Mouse (Mus musculus): ENCODE results near the gene Sdk1. TPM values are rescaled to one million over a fixed set of nuclear protein-coding genes. Genes with fewer than 3 reads are reported as not detected.

Sdk1 gene
- polyA plus RNA-seq (2016; fragmentation: Nextera tagmentation; extraction: Ambion mirVana) = 0.48 and 0.76 TPM in 2 replicates

GRCm38 (mm10) chr5:141240841-141241543 lies at the start of gene Sdk1:
Gene Sdk1, plus strand, starts transcription at chr5:141241490.
- peak within 1 kb of the TSS; percentile 90 for H3K27ac ChIP-seq
- H3K4me1 ChIP-seq = peaks cover 53% of the 10 kb centered on the region
- WGBS = 3% methylated on average over 67 of the region's 77 CpGs
- DNase-seq (ENCODE audit: low spot score) = peak; percentile 99
- H3K36me3 ChIP-seq = no peaks in the 10 kb centered on the region
- peaks cover 41% of the 10 kb centered on the region for H3K27me3 ChIP-seq (ENCODE audit: low read depth, poor library complexity, severe bottlenecking)
- H3K4me3 ChIP-seq = peak within 1 kb of the TSS; percentile 78
- H3K9me3 ChIP-seq (replicated peaks) = no peaks in the 10 kb centered on the region

GRCm38 (mm10) chr5:141197278-141197677 lies 44.0 kb upstream of the Sdk1 start:
- H3K4me1 ChIP-seq = peaks cover 24% of the 10 kb centered on the region
- 59% methylated on average over 4 of the region's 4 CpGs for WGBS
- no peaks in the 10 kb centered on the region for H3K36me3 ChIP-seq
- no peaks in the 10 kb centered on the region for H3K27me3 ChIP-seq (ENCODE audit: low read depth, poor library complexity, severe bottlenecking)
- H3K9me3 ChIP-seq (replicated peaks) = no peaks in the 10 kb centered on the region
- no peak for DNase-seq (ENCODE audit: low spot score)
- no peak overlapping the region for H3K4me3 ChIP-seq
- H3K27ac ChIP-seq = peak overlapping the region; percentile 30

GRCm38 (mm10) chr5:141202276-141203065 lies 38.8 kb upstream of the Sdk1 start:
- H3K9me3 ChIP-seq (replicated peaks) = no peaks in the 10 kb centered on the region
- 85% methylated on average over 11 of the region's 11 CpGs for WGBS
- H3K27me3 ChIP-seq (ENCODE audit: low read depth, poor library complexity, severe bottlenecking) = no peaks in the 10 kb centered on the region
- no peak overlapping the region for H3K4me3 ChIP-seq
- peaks cover 10% of the 10 kb centered on the region for H3K4me1 ChIP-seq
- DNase-seq (ENCODE audit: low spot score) = no peak
- H3K27ac ChIP-seq = no peak overlapping the region
- H3K36me3 ChIP-seq = no peaks in the 10 kb centered on the region

- no peak for DNase-seq (ENCODE audit: low spot score)
- 0 out of 2 replicates have a peak, but pooled peaks cover 8% of the 10 kb centered on the region for H3K4me1 ChIP-seq
- 66% methylated on average over 5 of the region's 5 CpGs for WGBS
- H3K27me3 ChIP-seq (ENCODE audit: low read depth, poor library complexity, severe bottlenecking) = no peaks in the 10 kb centered on the region
- no peak overlapping the region for H3K4me3 ChIP-seq
- H3K9me3 ChIP-seq (replicated peaks) = no peaks in the 10 kb centered on the region
- H3K27ac ChIP-seq = no peak overlapping the region
- no peaks in the 10 kb centered on the region for H3K36me3 ChIP-seq
Observed at GRCm38 (mm10) chr5:141207061-141207460, 34.2 kb upstream of the Sdk1 start.

GRCm38 (mm10) chr5:141225243-141225642 lies 16.0 kb upstream of the Sdk1 start:
- Histone ChIP-seq H3K9me3 (replicated peaks) (no peaks in the 10 kb centered on the region), H3K27ac (no peak overlapping the region), H3K4me3 (no peak overlapping the region), H3K36me3 (no peaks in the 10 kb centered on the region), H3K27me3 (ENCODE audit: low read depth, poor library complexity, severe bottlenecking) (no peaks in the 10 kb centered on the region), H3K4me1 (no peaks in the 10 kb centered on the region)
- no peak for DNase-seq (ENCODE audit: low spot score)
- WGBS = 94% methylated on average over 3 of the region's 3 CpGs

GRCm38 (mm10) chr5:141234326-141234725 lies 7.0 kb upstream of the Sdk1 start:
- WGBS = 36% methylated on average over 4 of the region's 4 CpGs
- no peaks in the 10 kb centered on the region for H3K36me3 ChIP-seq
- H3K4me1 ChIP-seq = peaks cover 17% of the 10 kb centered on the region
- no peak overlapping the region for H3K4me3 ChIP-seq
- DNase-seq (ENCODE audit: low spot score) = no peak
- no peaks in the 10 kb centered on the region for H3K27me3 ChIP-seq (ENCODE audit: low read depth, poor library complexity, severe bottlenecking)
- H3K27ac ChIP-seq = peak overlapping the region; percentile 2; the same call in 1 of the 2 replicates
- H3K9me3 ChIP-seq (replicated peaks) = no peaks in the 10 kb centered on the region

GRCm38 (mm10) chr5:141239401-141239800 lies 1.9 kb upstream of the Sdk1 start:
- DNase-seq (ENCODE audit: low spot score) = no peak
- no peaks in the 10 kb centered on the region for H3K9me3 ChIP-seq (replicated peaks)
- peaks cover 55% of the 10 kb centered on the region for H3K4me1 ChIP-seq
- peak overlapping the region; percentile 50; the same call in 1 of the 2 replicates for H3K27ac ChIP-seq
- H3K4me3 ChIP-seq = 0 out of 2 replicates have a peak overlapping the region, but pooled peaks have one; percentile 78
- WGBS = 7% methylated on average over 5 of the region's 5 CpGs
- H3K27me3 ChIP-seq (ENCODE audit: low read depth, poor library complexity, severe bottlenecking) = peaks cover 26% of the 10 kb centered on the region
- no peaks in the 10 kb centered on the region for H3K36me3 ChIP-seq

GRCm38 (mm10) chr5:141240441-141240840 lies 849 bp upstream of the Sdk1 start:
- Histone ChIP-seq H3K9me3 (replicated peaks) (no peaks in the 10 kb centered on the region), H3K27ac (peak overlapping the region; percentile 90), H3K4me1 (peaks cover 53% of the 10 kb centered on the region), H3K36me3 (no peaks in the 10 kb centered on the region), H3K27me3 (ENCODE audit: low read depth, poor library complexity, severe bottlenecking) (peaks cover 36% of the 10 kb centered on the region), H3K4me3 (peak overlapping the region; percentile 78)
- DNase-seq (ENCODE audit: low spot score) = peak; percentile 65
- under 1% methylated on average over 10 of the region's 10 CpGs for WGBS

- Histone ChIP-seq H3K4me3 (peak overlapping the region; percentile 78), H3K27me3 (ENCODE audit: low read depth, poor library complexity, severe bottlenecking) (peaks cover 41% of the 10 kb centered on the region), H3K4me1 (peaks cover 53% of the 10 kb centered on the region), H3K36me3 (no peaks in the 10 kb centered on the region), H3K27ac (peak overlapping the region; percentile 90), H3K9me3 (replicated peaks) (no peaks in the 10 kb centered on the region)
- 3% methylated on average over 76 of the region's 82 CpGs for WGBS
- DNase-seq (ENCODE audit: low spot score) = no peak
Observed at GRCm38 (mm10) chr5:141241645-141242284, 475 bp downstream of the Sdk1 start.

GRCm38 (mm10) chr5:141243253-141243965 lies 2.1 kb downstream of the Sdk1 start:
- H3K9me3 ChIP-seq (replicated peaks) = no peaks in the 10 kb centered on the region
- H3K4me1 ChIP-seq = peaks cover 50% of the 10 kb centered on the region
- H3K4me3 ChIP-seq = peak overlapping the region; percentile 50
- H3K27ac ChIP-seq = peak overlapping the region; percentile 62; the same call in 1 of the 2 replicates
- 3% methylated on average over 33 of the region's 33 CpGs for WGBS
- DNase-seq (ENCODE audit: low spot score) = peak; percentile 50
- H3K36me3 ChIP-seq = no peaks in the 10 kb centered on the region
- peaks cover 41% of the 10 kb centered on the region for H3K27me3 ChIP-seq (ENCODE audit: low read depth, poor library complexity, severe bottlenecking)

- DNase-seq (ENCODE audit: low spot score) = no peak
- WGBS = 90% methylated on average over 1 of the region's 1 CpGs
- Histone ChIP-seq H3K27ac (no peak overlapping the region), H3K27me3 (ENCODE audit: low read depth, poor library complexity, severe bottlenecking) (no peaks in the 10 kb centered on the region), H3K36me3 (no peaks in the 10 kb centered on the region), H3K9me3 (replicated peaks) (no peaks in the 10 kb centered on the region), H3K4me1 (no peaks in the 10 kb centered on the region), H3K4me3 (no peak overlapping the region)
Observed at GRCm38 (mm10) chr5:141264253-141264652, 23.0 kb downstream of the Sdk1 start.

GRCm38 (mm10) chr5:141277112-141277511 lies 35.8 kb downstream of the Sdk1 start:
- no peaks in the 10 kb centered on the region for H3K36me3 ChIP-seq
- H3K4me1 ChIP-seq = no peaks in the 10 kb centered on the region
- no peak overlapping the region for H3K27ac ChIP-seq
- WGBS = 90% methylated on average over 6 of the region's 6 CpGs
- H3K27me3 ChIP-seq (ENCODE audit: low read depth, poor library complexity, severe bottlenecking) = no peaks in the 10 kb centered on the region
- DNase-seq (ENCODE audit: low spot score) = no peak
- H3K4me3 ChIP-seq = no peak overlapping the region
- H3K9me3 ChIP-seq (replicated peaks) = no peaks in the 10 kb centered on the region
